Mouse (Mus musculus) kidney, embryonic 16.5 days (tissue): ENCODE measurements at regions not wholly inside any gene's neighbourhood (a gene's known extent, or its start where the extent isn't known, plus 50 kb on each side); places are given as distances from the start of the nearest gene placed in this dataset.
A peak's percentile ranks its signal among the peaks of the same experiment; 100 is the strongest.

Experiments used
- ATAC-seq: fragments of 200-750 bp; cut with Nextera tagmentation; 2 replicates; pipeline ENCODE4 v1.8.0; 2017; ENCODE audit warnings: moderate TSS enrichment; ENCODE audit not compliant: low FRiP score, low TSS enrichment
- H3K27ac ChIP-seq: fragments of 300-500 bp; sonication (generic); 2 replicates; pipeline ENCODE4 v1.5.1; 2014; ENCODE audit warnings: low read length
- H3K27me3 ChIP-seq: fragments of 300-500 bp; sonication (generic); 2 replicates; pipeline ENCODE4 v1.6.1; 2014; ENCODE audit warnings: low read length, control low read depth, mixed read lengths; ENCODE audit not compliant: insufficient read depth
- H3K36me3 ChIP-seq: fragments of 300-500 bp; sonication (generic); 2 replicates; pipeline ENCODE4 v1.6.1; 2014; ENCODE audit warnings: low read length, control low read depth, mixed read lengths; ENCODE audit not compliant: insufficient read depth
- H3K4me1 ChIP-seq: fragments of 300-500 bp; sonication (generic); 2 replicates; pipeline ENCODE4 v1.6.1; 2014; ENCODE audit warnings: low read length, control low read depth, mixed read lengths; ENCODE audit not compliant: insufficient read depth
- H3K4me2 ChIP-seq: fragments of 300-500 bp; sonication (generic); replicated peaks from 2 replicates; pipeline ENCODE4 v1.6.1; 2014; ENCODE audit warnings: low read depth, low read length
- H3K4me3 ChIP-seq: fragments of 300-500 bp; sonication (generic); 2 replicates; pipeline ENCODE4 v1.5.1; 2014; ENCODE audit warnings: mild to moderate bottlenecking, low read length
- H3K9ac ChIP-seq: fragments of 300-500 bp; sonication (generic); replicated peaks from 2 replicates; pipeline ENCODE4 v1.6.1; 2014; ENCODE audit warnings: low read length
- H3K9me3 ChIP-seq: fragments of 300-500 bp; sonication (generic); 2 replicates; pipeline ENCODE4 v1.6.1; 2016; ENCODE audit warnings: low read length, control low read depth
- WGBS: fragments of 180-500 bp; shearing (Covaris S2); extraction: QIAGEN DNeasy Blood & Tissue Kit; methylation state at CpG from one replicate; pipeline ENCODE4 v1.1.7; 2014; 5-methylcytosine and 5-hydroxymethylcytosine counted together

DNA sequence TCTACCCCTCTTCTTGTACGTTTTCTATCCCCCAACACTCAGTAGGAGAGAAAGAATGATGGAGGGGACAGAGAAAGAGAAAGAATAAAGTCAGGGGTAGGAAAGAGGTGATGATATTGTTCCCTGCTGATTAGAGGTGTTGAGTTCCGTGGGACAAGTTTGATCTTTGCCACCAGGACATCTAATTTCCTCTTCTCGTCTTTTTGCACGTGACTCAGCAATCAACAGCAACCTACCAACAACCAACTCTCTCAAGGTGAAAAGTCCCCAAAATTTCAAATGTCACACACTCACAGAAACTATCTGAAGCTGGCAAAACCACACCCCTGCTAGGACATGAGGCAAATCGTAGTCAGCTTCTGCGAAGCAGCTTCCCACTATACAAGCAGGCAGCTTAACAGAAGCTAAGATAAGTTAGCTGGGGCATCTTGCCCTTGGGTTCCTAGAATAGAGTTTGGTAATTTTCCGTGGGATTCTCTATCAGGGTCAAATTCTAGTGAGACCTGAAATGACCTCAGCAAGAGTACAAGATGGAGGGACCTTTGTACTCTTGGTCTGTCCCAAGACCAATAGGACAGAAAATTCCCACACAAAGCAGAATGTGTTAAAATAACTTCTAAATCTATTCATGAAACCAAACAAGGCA is 553.8 kb downstream of the Gm19410 start:
- no peak for ATAC-seq
- H3K36me3 ChIP-seq = no peaks in the 10 kb centered on the region
- H3K4me3 ChIP-seq = no peak overlapping the region
- H3K9ac ChIP-seq = no peak overlapping the region
- WGBS = 52% methylated on average over 7 of the region's 7 CpGs
- H3K4me2 ChIP-seq = no peak overlapping the region
- no peaks in the 10 kb centered on the region for H3K27me3 ChIP-seq
- H3K4me1 ChIP-seq = no peaks in the 10 kb centered on the region
- no peak overlapping the region for H3K27ac ChIP-seq
- H3K9me3 ChIP-seq = no peaks in the 10 kb centered on the region

DNA sequence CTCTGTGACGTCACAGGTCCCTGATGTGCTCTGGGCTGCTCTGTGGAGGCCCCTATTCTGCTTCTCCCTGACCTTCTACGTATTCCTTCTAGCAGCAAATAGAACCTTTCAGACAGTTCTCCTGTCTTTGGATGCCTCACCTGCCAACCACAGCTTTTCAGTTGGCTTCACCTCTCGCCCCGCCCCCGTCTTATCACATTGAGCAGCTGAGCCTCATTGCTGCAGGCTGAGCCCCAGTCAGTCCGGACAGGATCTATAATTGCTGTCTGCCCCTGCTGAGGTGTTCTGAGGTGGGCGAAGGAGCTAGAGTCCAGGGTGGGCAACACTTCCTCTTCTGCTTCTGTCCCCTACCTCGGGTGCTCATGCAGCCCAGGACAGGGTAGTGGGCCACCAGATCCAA is 556.5 kb downstream of the Gm19410 start:
- Histone ChIP-seq H3K9ac (no peak overlapping the region), H3K4me3 (no peak overlapping the region), H3K4me1 (no peaks in the 10 kb centered on the region), H3K9me3 (no peaks in the 10 kb centered on the region), H3K4me2 (no peak overlapping the region), H3K36me3 (no peaks in the 10 kb centered on the region), H3K27ac (no peak overlapping the region), H3K27me3 (no peaks in the 10 kb centered on the region)
- whole genome bisulfite sequencing = 74% methylated on average over 8 of the region's 8 CpGs
- no peak for ATAC-seq

DNA sequence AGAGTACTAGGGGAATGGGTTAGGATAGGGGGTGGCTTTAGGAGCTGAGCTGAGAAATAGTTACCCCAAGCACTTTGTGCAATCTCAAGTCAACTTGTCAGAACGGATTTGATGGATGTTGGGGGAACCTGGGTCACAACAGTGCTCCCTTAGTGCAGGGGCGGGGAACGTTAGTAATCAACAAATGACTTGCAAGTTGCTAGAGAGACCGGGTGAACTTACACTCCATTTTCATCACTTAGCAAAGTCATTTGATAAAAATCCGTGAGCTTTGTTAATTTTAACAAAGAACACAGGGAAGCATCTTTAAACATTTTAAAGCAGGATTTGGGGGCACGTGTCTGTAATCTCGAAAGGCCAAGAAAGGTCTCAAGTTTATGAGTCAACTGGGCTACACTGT is 557.0 kb downstream of the Gm19410 start:
- no peak overlapping the region for H3K27ac ChIP-seq
- ATAC-seq = no peak
- no peak overlapping the region for H3K4me2 ChIP-seq
- no peaks in the 10 kb centered on the region for H3K9me3 ChIP-seq
- H3K36me3 ChIP-seq = no peaks in the 10 kb centered on the region
- no peak overlapping the region for H3K4me3 ChIP-seq
- H3K4me1 ChIP-seq = no peaks in the 10 kb centered on the region
- H3K27me3 ChIP-seq = no peaks in the 10 kb centered on the region
- no peak overlapping the region for H3K9ac ChIP-seq
- WGBS = 71% methylated on average over 7 of the region's 7 CpGs

DNA sequence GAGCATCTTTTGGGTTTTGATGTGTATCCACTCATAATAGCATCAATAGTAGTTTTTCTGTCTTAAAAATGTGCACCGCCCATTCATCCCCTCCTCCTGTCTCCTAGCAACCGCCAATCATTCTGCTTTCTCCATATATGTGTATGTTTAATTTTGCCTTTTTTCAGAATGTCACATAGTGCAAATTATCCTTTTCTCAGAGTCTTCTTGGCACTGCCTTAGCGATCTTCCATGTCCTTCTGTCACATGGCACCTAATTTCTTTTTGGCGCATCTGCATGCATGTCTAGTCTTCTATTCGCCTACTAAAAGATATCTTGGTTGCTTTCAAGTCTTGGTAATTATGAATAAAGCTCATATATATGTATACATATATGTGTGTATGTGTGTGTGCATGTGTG is 573.0 kb downstream of the Gm19410 start:
- WGBS = 96% methylated on average over 5 of the region's 5 CpGs
- no peak for ATAC-seq
- H3K36me3 ChIP-seq = no peaks in the 10 kb centered on the region
- H3K27ac ChIP-seq = no peak overlapping the region
- H3K9me3 ChIP-seq = no peaks in the 10 kb centered on the region
- peaks cover 13% of the 10 kb centered on the region; the same call in 1 of the 2 replicates for H3K4me1 ChIP-seq
- no peaks in the 10 kb centered on the region for H3K27me3 ChIP-seq
- no peak overlapping the region for H3K4me2 ChIP-seq
- no peak overlapping the region for H3K9ac ChIP-seq
- H3K4me3 ChIP-seq = no peak overlapping the region

DNA sequence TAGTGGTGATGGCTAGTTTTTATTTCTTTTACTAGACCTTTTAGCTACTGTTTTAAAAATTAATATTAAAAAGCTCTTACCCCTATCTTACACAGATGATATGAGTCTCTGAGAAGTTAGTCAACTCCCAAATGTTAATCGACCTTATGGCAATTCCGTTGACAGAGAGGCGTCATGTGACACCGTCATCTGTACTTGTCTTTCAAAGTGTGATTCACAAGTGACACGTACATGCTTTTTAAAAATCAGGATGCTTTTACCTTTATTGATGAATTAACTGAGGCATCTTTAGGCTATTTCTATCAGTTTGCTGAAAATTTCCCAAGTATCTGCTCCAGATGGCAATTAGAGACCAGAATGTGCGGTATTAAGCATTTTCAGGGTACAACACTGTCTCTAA is 573.9 kb downstream of the Gm19410 start:
- Histone ChIP-seq H3K27me3 (no peaks in the 10 kb centered on the region), H3K4me3 (no peak overlapping the region), H3K4me1 (peaks cover 13% of the 10 kb centered on the region; the same call in 1 of the 2 replicates), H3K4me2 (no peak overlapping the region), H3K9ac (no peak overlapping the region), H3K36me3 (no peaks in the 10 kb centered on the region), H3K27ac (no peak overlapping the region), H3K9me3 (no peaks in the 10 kb centered on the region)
- 91% methylated on average over 6 of the region's 6 CpGs for WGBS
- ATAC-seq = no peak

DNA sequence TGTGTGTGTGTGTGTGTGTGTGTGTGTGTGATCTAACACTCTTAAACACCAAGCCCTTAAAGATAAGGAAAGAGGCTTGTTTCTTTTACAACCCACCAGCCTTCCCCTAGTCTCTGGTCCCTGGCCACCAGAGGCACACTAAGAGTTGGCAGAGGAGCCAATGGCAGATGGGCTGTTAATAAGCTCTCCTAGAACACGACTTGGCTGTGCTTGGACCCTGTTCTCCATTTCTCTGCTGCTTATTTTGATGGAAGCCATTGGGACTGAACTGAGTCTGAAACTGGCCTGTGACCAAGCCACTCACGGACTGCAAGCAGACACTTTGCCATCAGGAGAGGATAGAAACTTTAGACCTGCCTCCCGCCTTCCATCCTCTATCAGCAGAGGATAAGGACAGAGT is 574.9 kb downstream of the Gm19410 start:
- H3K36me3 ChIP-seq = no peaks in the 10 kb centered on the region
- no peaks in the 10 kb centered on the region for H3K9me3 ChIP-seq
- ATAC-seq = no peak
- H3K4me1 ChIP-seq = peaks cover 13% of the 10 kb centered on the region; the same call in 1 of the 2 replicates
- no peak overlapping the region for H3K4me2 ChIP-seq
- H3K4me3 ChIP-seq = no peak overlapping the region
- 83% methylated on average over 3 of the region's 3 CpGs for WGBS
- H3K27me3 ChIP-seq = no peaks in the 10 kb centered on the region
- no peak overlapping the region for H3K9ac ChIP-seq
- H3K27ac ChIP-seq = no peak overlapping the region

DNA sequence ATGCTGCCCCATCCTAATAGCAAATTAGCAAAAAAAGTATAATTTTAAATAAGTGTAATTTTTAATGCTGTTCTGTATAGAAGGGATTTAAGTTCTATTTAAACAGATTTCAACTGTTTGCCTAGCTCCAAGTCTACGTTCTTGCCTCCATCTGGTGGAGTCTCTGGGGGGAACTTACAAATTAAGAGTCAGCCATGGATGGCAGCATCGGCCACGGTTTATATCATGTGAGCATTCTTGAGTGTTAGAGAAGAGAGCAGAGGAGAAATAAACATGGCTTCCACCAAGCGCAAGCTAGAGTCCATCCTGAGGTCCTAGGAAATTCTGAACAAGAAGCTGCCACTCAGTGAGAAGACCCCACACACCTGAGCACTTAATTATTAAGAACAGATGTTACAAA is 576.4 kb downstream of the Gm19410 start:
- Histone ChIP-seq H3K27ac (no peak overlapping the region), H3K4me1 (peaks cover 13% of the 10 kb centered on the region; the same call in 1 of the 2 replicates), H3K9me3 (no peaks in the 10 kb centered on the region), H3K27me3 (no peaks in the 10 kb centered on the region), H3K9ac (no peak overlapping the region), H3K4me2 (peak overlapping the region; percentile 21; the same call in 1 of the 2 replicates), H3K4me3 (no peak overlapping the region), H3K36me3 (no peaks in the 10 kb centered on the region)
- no peak for ATAC-seq
- WGBS = 56% methylated on average over 4 of the region's 4 CpGs

DNA sequence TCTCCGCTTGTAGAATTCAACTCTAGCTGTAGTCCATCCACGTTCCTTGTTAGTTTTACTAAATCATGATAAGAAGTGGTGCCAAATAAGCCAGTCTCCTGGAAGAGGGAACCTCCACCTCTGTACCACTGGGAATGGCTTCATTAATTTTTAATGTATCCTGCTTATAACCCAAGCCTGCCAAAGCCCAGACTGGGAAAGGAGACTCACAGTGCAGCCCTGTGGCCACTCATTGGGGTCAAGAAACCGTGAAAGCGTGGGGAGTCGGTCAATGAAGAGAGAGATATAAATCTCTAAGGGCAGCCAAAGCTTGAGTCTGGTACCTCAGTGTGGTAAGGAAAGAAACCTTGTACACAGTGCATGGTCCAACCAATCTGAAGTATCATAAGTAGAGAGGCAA is 577.1 kb downstream of the Gm19410 start:
- peak; percentile 55; the same call in 1 of the 2 replicates for ATAC-seq
- Histone ChIP-seq H3K4me1 (peaks cover 13% of the 10 kb centered on the region; the same call in 1 of the 2 replicates), H3K27ac (no peak overlapping the region), H3K4me3 (no peak overlapping the region), H3K4me2 (0 out of 2 replicates have a peak overlapping the region, but pooled peaks have one; percentile 21), H3K9ac (no peak overlapping the region), H3K27me3 (no peaks in the 10 kb centered on the region), H3K36me3 (no peaks in the 10 kb centered on the region), H3K9me3 (no peaks in the 10 kb centered on the region)
- 41% methylated on average over 5 of the region's 5 CpGs for WGBS

DNA sequence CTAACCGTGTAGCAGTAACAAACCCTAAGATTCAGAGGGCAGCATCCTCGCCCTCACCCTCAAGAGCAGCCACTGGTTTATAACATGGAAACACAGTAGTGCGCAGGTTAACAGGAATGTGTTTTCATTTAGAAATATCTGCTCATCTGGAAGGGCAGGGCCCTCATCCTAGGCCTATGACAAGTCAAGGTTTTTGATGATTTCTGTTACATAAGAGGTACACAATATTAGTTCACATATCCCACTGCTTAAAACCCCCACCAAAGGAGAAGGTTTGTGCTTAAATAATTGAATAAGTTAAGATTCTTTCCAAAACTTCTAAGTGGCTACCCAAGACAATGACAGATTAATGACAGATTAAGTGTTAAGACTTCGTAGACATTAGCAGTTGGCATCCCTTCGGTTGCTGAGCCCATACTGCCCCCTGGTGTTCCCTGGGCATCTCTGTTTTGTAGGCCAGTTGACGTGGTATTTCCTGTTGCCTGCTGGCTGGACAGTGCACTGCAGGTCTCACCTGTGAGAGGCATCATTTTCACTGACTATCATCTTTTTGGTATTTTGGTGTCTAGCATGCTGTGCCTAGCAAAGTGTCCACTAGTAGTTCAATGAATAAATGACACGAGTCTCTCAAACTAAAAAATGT is 581.2 kb downstream of the Gm19410 start:
- 42% methylated on average over 7 of the region's 7 CpGs for WGBS
- Histone ChIP-seq H3K9me3 (no peaks in the 10 kb centered on the region), H3K4me2 (no peak overlapping the region), H3K9ac (no peak overlapping the region), H3K27ac (no peak overlapping the region), H3K36me3 (no peaks in the 10 kb centered on the region), H3K4me1 (peaks cover 10% of the 10 kb centered on the region; the same call in 1 of the 2 replicates), H3K27me3 (no peaks in the 10 kb centered on the region; the same call in 1 of the 2 replicates), H3K4me3 (no peak overlapping the region)
- ATAC-seq = no peak; the same call in none of the 2 replicates

DNA sequence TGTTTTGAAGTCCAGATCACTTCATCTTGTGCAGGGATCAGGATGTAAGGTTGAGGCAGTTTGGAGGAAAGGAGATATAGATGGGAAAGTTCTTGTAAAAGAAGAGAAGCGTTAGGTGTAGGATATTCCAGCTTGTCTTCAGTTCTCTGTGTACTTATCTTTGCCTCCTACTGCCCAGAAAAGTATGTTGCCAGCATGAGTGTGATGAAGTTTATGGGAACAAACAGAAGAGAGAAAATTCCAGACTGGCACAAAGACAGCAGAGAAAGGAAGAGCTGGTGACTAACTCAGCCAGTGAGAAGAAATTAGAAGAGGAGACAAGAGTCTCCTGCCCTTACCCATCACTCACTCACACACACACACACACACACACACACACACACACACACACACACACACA is 582.5 kb downstream of the Gm19410 start:
- no peaks in the 10 kb centered on the region for H3K4me1 ChIP-seq
- no peak overlapping the region for H3K4me2 ChIP-seq
- H3K27me3 ChIP-seq = no peaks in the 10 kb centered on the region; the same call in 1 of the 2 replicates
- WGBS = 91% methylated on average over 1 of the region's 1 CpGs
- no peak overlapping the region for H3K27ac ChIP-seq
- H3K9ac ChIP-seq = no peak overlapping the region
- no peaks in the 10 kb centered on the region for H3K9me3 ChIP-seq
- no peaks in the 10 kb centered on the region for H3K36me3 ChIP-seq
- ATAC-seq = no peak
- no peak overlapping the region for H3K4me3 ChIP-seq
